Mouse (Mus musculus) embryonic facial prominence, embryonic 15.5 days (tissue): ENCODE measurements at regions not wholly inside any gene's neighbourhood (a gene's known extent, or its start where the extent isn't known, plus 50 kb on each side); places are given as distances from the start of the nearest gene placed in this dataset.
A peak's percentile ranks its signal among the peaks of the same experiment; 100 is the strongest.

Experiments used
- ATAC-seq: fragments of 200-750 bp; cut with Nextera tagmentation; 2 replicates; pipeline ENCODE4 v1.8.0; 2017; ENCODE audit warnings: low read depth, moderate TSS enrichment; ENCODE audit not compliant: insufficient number of reproducible peaks, low FRiP score, low TSS enrichment
- H3K27ac ChIP-seq: fragments of 300-500 bp; sonication (generic); replicated peaks from 2 replicates; pipeline ENCODE4 v1.5.1; 2015; ENCODE audit warnings: mild to moderate bottlenecking, inconsistent platforms
- H3K27me3 ChIP-seq: fragments of 300-500 bp; sonication (generic); 2 replicates; pipeline ENCODE4 v1.6.1; 2015; ENCODE audit warnings: inconsistent platforms
- H3K36me3 ChIP-seq: fragments of 300-500 bp; sonication (generic); 2 replicates; pipeline ENCODE4 v1.6.1; 2015; ENCODE audit warnings: mild to moderate bottlenecking, inconsistent platforms
- H3K4me1 ChIP-seq: fragments of 300-500 bp; sonication (generic); 2 replicates; pipeline ENCODE4 v1.6.1; 2015; ENCODE audit warnings: inconsistent platforms
- H3K4me2 ChIP-seq: fragments of 300-500 bp; sonication (generic); replicated peaks from 2 replicates; pipeline ENCODE4 v1.6.1; 2015; ENCODE audit warnings: mild to moderate bottlenecking, inconsistent platforms
- H3K4me3 ChIP-seq: fragments of 300-500 bp; sonication (generic); replicated peaks from 2 replicates; pipeline ENCODE4 v1.5.1; 2015; ENCODE audit warnings: mild to moderate bottlenecking, inconsistent platforms
- H3K9ac ChIP-seq: fragments of 300-500 bp; sonication (generic); 2 replicates; pipeline ENCODE4 v1.6.1; 2015; ENCODE audit warnings: inconsistent platforms
- H3K9me3 ChIP-seq: fragments of 300-500 bp; sonication (generic); replicated peaks from 2 replicates; pipeline ENCODE4 v1.6.1; 2016; ENCODE audit warnings: inconsistent platforms
- whole genome bisulfite sequencing: fragments of 180-500 bp; shearing (Covaris S2); methylation state at CpG from one replicate; pipeline ENCODE4 v1.1.7; 2015; 5-methylcytosine and 5-hydroxymethylcytosine counted together

GRCm38 (mm10) chr9:32933237-32934071, 297.4 kb downstream of the Ets1 start:
- Histone ChIP-seq H3K4me2 (no peak overlapping the region), H3K4me3 (no peak overlapping the region), H3K4me1 (peaks cover 11% of the 10 kb centered on the region), H3K9me3 (no peaks in the 10 kb centered on the region), H3K27ac (no peak overlapping the region), H3K36me3 (no peaks in the 10 kb centered on the region), H3K27me3 (no peaks in the 10 kb centered on the region), H3K9ac (no peak overlapping the region)
- ATAC-seq = no peak
- WGBS = 67% methylated on average over 7 of the region's 7 CpGs

DNA sequence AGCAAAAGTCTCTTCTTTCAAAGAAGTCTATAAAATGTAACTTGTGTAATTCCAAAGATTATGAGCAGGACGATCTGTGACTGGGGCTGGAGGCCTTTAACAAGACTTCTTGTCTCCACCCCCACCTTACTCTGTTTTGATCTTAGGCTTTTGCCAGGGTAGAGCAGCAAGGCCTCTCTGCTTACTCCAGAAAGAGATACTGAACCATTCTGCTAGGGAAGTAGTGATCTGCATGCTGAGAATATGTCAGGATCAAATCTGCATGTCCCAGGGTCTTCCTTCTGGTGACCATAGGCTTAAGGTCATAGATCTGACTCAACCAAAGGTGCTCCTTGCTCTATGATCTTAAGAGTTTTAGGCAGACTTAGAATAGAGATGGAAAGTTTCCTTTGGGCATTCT, 298.4 kb downstream of the Ets1 start:
- Histone ChIP-seq H3K4me3 (no peak overlapping the region), H3K27me3 (no peaks in the 10 kb centered on the region; the same call in 1 of the 2 replicates), H3K4me1 (peaks cover 11% of the 10 kb centered on the region), H3K4me2 (no peak overlapping the region), H3K9ac (no peak overlapping the region), H3K27ac (no peak overlapping the region), H3K9me3 (no peaks in the 10 kb centered on the region), H3K36me3 (no peaks in the 10 kb centered on the region)
- ATAC-seq = no peak
- whole genome bisulfite sequencing = 59% methylated on average over 1 of the region's 1 CpGs

- peaks cover 18% of the 10 kb centered on the region for H3K4me1 ChIP-seq
- H3K4me3 ChIP-seq = no peak overlapping the region
- no peak overlapping the region for H3K9ac ChIP-seq
- H3K27me3 ChIP-seq = no peaks in the 10 kb centered on the region; the same call in 1 of the 2 replicates
- 33% methylated on average over 9 of the region's 9 CpGs for WGBS
- H3K36me3 ChIP-seq = no peaks in the 10 kb centered on the region
- no peaks in the 10 kb centered on the region for H3K9me3 ChIP-seq
- H3K4me2 ChIP-seq = no peak overlapping the region
- H3K27ac ChIP-seq = no peak overlapping the region
- no peak for ATAC-seq
Measured at GRCm38 (mm10) chr9:32936462-32936861, 300.4 kb downstream of the Ets1 start.

GRCm38 (mm10) chr9:32937391-32937790, 301.4 kb downstream of the Ets1 start:
- Histone ChIP-seq H3K36me3 (no peaks in the 10 kb centered on the region), H3K27me3 (no peaks in the 10 kb centered on the region; the same call in 1 of the 2 replicates), H3K9me3 (no peaks in the 10 kb centered on the region), H3K4me3 (no peak overlapping the region), H3K4me2 (no peak overlapping the region), H3K9ac (no peak overlapping the region), H3K27ac (no peak overlapping the region), H3K4me1 (peaks cover 16% of the 10 kb centered on the region)
- 85% methylated on average over 7 of the region's 7 CpGs for WGBS
- ATAC-seq = no peak

DNA sequence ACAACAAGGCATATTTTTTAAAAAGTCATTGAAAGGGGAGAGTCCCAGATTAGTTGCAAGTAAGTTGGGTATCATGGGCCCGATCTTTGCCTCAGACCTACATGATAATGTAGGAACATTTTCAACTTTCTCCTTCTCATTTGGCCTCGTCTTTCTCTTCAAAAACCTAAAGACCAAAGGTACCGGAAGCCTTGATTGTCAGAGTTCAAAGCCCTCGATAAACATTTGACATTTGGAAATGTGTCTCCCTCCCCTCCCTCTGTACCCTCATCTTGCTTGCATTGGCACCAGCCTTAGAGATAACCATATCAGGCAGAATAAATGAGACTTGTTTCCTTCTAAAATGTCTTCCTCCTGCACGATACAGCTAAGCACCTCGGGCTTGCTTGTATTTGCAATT, 302.8 kb downstream of the Ets1 start:
- WGBS = 91% methylated on average over 6 of the region's 6 CpGs
- no peak overlapping the region for H3K9ac ChIP-seq
- no peak for ATAC-seq
- H3K36me3 ChIP-seq = no peaks in the 10 kb centered on the region
- H3K4me3 ChIP-seq = no peak overlapping the region
- no peaks in the 10 kb centered on the region for H3K9me3 ChIP-seq
- peaks cover 16% of the 10 kb centered on the region for H3K4me1 ChIP-seq
- H3K4me2 ChIP-seq = no peak overlapping the region
- H3K27me3 ChIP-seq = no peaks in the 10 kb centered on the region; the same call in 1 of the 2 replicates
- H3K27ac ChIP-seq = no peak overlapping the region

DNA sequence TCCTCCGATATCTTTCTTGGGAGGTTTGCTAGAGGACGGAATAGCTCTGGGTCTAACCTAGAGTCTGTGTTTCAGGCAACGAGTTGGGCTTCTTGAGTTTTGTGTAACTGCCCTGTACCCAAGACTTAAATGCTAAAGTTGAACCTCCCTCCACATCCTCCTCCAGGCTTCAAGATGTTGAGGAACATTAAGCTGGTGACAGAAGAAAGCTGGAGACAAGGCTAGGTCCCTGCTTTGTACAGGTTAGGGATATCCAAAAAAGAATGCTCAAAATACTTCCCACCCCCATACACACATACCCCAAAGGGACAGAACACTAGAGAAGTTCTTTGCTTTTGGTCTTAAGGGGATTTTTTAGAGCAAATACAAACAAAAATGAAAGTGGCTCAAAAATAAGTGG, 303.6 kb downstream of the Ets1 start:
- H3K4me3 ChIP-seq = no peak overlapping the region
- H3K27ac ChIP-seq = no peak overlapping the region
- no peak overlapping the region for H3K4me2 ChIP-seq
- no peak for ATAC-seq
- H3K27me3 ChIP-seq = no peaks in the 10 kb centered on the region; the same call in 1 of the 2 replicates
- H3K36me3 ChIP-seq = no peaks in the 10 kb centered on the region
- H3K9ac ChIP-seq = no peak overlapping the region
- peaks cover 16% of the 10 kb centered on the region for H3K4me1 ChIP-seq
- no peaks in the 10 kb centered on the region for H3K9me3 ChIP-seq
- 90% methylated on average over 3 of the region's 3 CpGs for WGBS

DNA sequence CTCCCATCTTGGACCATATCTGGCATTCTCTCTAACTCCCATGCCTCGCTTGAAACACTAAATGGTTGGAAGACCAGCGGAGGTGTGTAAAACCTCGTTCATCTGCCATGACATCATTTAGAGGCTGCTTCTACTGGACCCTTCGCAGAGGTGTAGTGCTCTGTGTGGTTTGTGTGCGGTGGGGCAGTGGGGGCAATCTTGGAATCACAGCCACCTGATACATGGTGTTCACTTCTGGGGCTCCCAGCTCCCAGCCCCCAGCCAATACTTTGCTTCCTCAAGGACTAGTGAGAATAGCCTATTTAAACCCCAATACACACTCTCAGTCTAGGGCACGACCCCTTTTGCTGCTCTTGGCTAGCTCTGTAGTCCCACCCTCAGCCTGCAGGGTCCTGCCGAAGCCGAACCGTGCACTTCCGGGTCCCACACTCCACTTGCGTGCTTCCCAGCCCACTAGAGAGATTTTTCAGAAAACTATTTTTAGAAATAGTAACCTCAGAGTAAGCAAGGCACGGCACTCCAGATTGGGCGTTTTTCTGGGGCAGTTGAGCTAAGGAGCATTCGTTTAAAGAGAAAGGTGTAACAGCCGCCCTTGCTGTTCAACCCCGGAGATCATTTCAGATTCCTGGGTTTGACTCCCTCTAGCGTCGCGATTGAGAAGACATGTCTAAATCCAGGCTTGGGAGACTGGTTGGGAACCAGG, 304.2 kb downstream of the Ets1 start:
- WGBS = 21% methylated on average over 19 of the region's 19 CpGs
- H3K27me3 ChIP-seq = no peaks in the 10 kb centered on the region; the same call in 1 of the 2 replicates
- no peaks in the 10 kb centered on the region for H3K36me3 ChIP-seq
- ATAC-seq = peak; percentile 40; the same call in 1 of the 2 replicates
- H3K9ac ChIP-seq = no peak overlapping the region
- H3K9me3 ChIP-seq = no peaks in the 10 kb centered on the region
- H3K4me3 ChIP-seq = peak overlapping the region; percentile 50
- peak overlapping the region; percentile 72 for H3K4me2 ChIP-seq
- peaks cover 16% of the 10 kb centered on the region for H3K4me1 ChIP-seq
- H3K27ac ChIP-seq = no peak overlapping the region; the same call in 1 of the 2 replicates

DNA sequence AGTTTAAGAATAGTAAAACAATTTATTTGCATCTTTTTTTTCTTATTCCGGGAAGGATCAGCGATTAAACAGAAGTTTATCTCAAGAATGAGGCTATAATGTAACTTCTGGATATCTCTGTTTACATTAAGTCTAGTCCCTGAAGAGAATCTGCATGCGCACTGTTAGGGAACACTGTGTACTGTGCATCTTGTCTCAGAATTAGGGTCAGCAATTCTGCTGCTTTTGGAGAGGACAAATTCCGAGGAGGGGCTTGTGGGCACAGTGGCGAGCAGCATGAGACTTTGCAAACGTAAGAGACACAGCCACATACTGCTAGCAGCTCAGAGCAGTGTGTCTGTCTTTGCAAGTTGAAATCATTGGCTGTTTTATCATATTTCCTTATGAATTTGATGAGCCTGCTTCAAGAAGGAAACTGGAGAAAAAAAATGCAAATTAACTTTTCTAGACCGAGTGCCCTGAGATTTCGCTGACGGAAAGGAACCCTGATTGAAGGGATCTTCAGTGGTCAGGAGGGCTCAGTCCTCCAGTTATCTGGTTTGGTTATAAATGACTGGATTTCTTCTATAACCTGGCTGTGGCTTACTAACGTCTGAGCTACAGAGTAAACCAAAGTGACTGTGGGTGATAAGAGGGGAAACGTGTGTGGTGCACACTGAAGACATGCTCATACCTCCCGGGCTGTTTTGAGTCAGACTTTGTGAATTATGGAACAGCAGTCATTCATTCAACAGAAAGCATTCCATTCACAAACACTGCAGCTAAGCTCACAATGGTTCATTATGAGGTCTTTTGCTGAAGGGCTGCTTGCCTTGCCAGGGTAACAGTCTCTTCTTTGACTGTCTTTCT, 305.1 kb downstream of the Ets1 start:
- Histone ChIP-seq H3K9me3 (no peaks in the 10 kb centered on the region), H3K4me2 (peak overlapping the region; percentile 72), H3K9ac (no peak overlapping the region), H3K4me3 (peak overlapping the region; percentile 50), H3K4me1 (peaks cover 16% of the 10 kb centered on the region), H3K27me3 (no peaks in the 10 kb centered on the region; the same call in 1 of the 2 replicates), H3K36me3 (no peaks in the 10 kb centered on the region), H3K27ac (no peak overlapping the region)
- no peak for ATAC-seq
- 32% methylated on average over 12 of the region's 12 CpGs for WGBS

DNA sequence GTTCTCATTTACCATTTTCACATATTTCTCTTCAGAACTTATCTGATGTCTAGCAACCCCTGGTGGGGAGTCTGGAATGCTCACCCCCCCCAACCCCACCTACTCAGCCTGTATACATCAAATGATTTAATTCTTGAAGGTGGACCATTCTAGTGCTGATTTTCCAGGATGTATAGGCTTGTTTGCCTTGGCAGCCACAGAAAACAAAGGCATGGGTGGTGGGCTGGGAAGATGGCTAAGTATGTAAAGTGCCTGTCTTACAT, 305.7 kb downstream of the Ets1 start:
- H3K36me3 ChIP-seq = no peaks in the 10 kb centered on the region
- no peak overlapping the region for H3K4me2 ChIP-seq

GRCm38 (mm10) chr9:32947221-32947620, 311.2 kb downstream of the Ets1 start:
- Histone ChIP-seq H3K36me3 (no peaks in the 10 kb centered on the region), H3K4me2 (no peak overlapping the region), H3K9me3 (no peaks in the 10 kb centered on the region), H3K27me3 (no peaks in the 10 kb centered on the region), H3K4me3 (no peak overlapping the region), H3K27ac (no peak overlapping the region), H3K9ac (no peak overlapping the region), H3K4me1 (no peaks in the 10 kb centered on the region)
- 79% methylated on average over 3 of the region's 3 CpGs for WGBS
- ATAC-seq = no peak

More for the DNA sequence above, 305.7 kb downstream of the Ets1 start:
- no peak for ATAC-seq
- Histone ChIP-seq H3K9ac (no peak overlapping the region), H3K4me1 (peaks cover 16% of the 10 kb centered on the region), H3K27me3 (no peaks in the 10 kb centered on the region; the same call in 1 of the 2 replicates), H3K27ac (no peak overlapping the region), H3K4me3 (no peak overlapping the region), H3K9me3 (no peaks in the 10 kb centered on the region)

DNA sequence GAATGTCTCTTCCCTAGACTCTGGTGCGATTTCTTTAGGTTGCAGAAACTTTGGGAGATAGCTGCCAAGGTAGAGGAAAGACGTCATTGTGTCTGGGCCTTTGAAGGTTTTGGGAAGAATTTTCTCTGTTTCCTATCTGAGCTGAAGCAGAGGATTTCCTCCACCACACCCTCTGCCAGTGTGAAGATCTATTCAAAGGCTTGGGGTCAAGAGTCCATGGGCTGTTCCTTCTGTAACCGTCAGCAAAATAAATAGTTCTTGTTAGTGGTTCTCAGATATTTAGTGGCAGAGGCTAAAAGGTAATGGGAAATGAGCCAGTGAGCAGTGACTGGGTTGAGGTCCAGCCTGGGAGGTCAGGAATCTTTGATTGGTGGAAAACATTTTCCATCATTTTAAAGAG, 313.0 kb downstream of the Ets1 start:
- H3K27me3 ChIP-seq = no peaks in the 10 kb centered on the region
- WGBS = 66% methylated on average over 3 of the region's 3 CpGs
- H3K4me1 ChIP-seq = no peaks in the 10 kb centered on the region
- H3K27ac ChIP-seq = no peak overlapping the region
- H3K4me3 ChIP-seq = no peak overlapping the region
- no peaks in the 10 kb centered on the region for H3K36me3 ChIP-seq
- no peak for ATAC-seq
- H3K9ac ChIP-seq = no peak overlapping the region
- H3K4me2 ChIP-seq = no peak overlapping the region
- no peaks in the 10 kb centered on the region for H3K9me3 ChIP-seq
